Mouse (Mus musculus) hindbrain, embryonic 14.5 days (tissue): ENCODE data around the gene Gm26897. TPM values are rescaled to one million over a fixed set of nuclear protein-coding genes. Genes with fewer than 3 reads are reported as not detected.
A peak's percentile ranks its signal among the peaks of the same experiment; 100 is the strongest.

Experiments used
- ATAC-seq: fragments of 200-750 bp; cut with Nextera tagmentation; 2 replicates; pipeline ENCODE4 v1.8.0; 2017; ENCODE audit warnings: moderate number of reproducible peaks, mild to moderate bottlenecking, moderate TSS enrichment, moderate library complexity; ENCODE audit not compliant: low FRiP score
- DNase-seq: peaks from one replicate; pipeline ENCODE4 v3.0.0-alpha.2; 2015; ENCODE audit warnings: low spot score
- H3K27ac ChIP-seq: fragments of 300-500 bp; sonication (generic); 2 replicates; pipeline ENCODE4 v1.5.1; 2014; ENCODE audit warnings: mild to moderate bottlenecking, moderate library complexity
- H3K27me3 ChIP-seq: fragments of 300-500 bp; sonication (generic); 2 replicates; pipeline ENCODE4 v1.6.1; 2014; ENCODE audit warnings: mild to moderate bottlenecking, low read length, mixed read lengths; ENCODE audit not compliant: control insufficient read depth, insufficient read depth
- H3K36me3 ChIP-seq: fragments of 300-500 bp; sonication (generic); replicated peaks from 2 replicates; pipeline ENCODE4 v1.6.1; 2014; ENCODE audit not compliant: control insufficient read depth, insufficient read depth
- H3K4me1 ChIP-seq: fragments of 300-500 bp; sonication (generic); replicated peaks from 2 replicates; pipeline ENCODE4 v1.6.1; 2014; ENCODE audit warnings: antibody characterized with exemption, low read length, mixed read lengths; ENCODE audit not compliant: control insufficient read depth, insufficient read depth
- H3K4me2 ChIP-seq: fragments of 300-500 bp; sonication (generic); replicated peaks from 2 replicates; pipeline ENCODE4 v1.6.1; 2014; ENCODE audit warnings: mild to moderate bottlenecking, moderate library complexity
- H3K4me3 ChIP-seq: fragments of 300-500 bp; sonication (generic); replicated peaks from 2 replicates; pipeline ENCODE4 v1.5.1; 2014; ENCODE audit warnings: mild to moderate bottlenecking, low read length
- H3K9ac ChIP-seq: fragments of 300-500 bp; sonication (generic); 2 replicates; pipeline ENCODE4 v1.6.1; 2014
- H3K9me3 ChIP-seq: fragments of 300-500 bp; sonication (generic); 2 replicates; pipeline ENCODE4 v1.6.1; 2016; ENCODE audit warnings: low read length; ENCODE audit not compliant: control insufficient read depth
- WGBS: fragments of 180-500 bp; shearing (Covaris S2); extraction: QIAGEN DNeasy Blood & Tissue Kit; methylation state at CpG from one replicate; pipeline ENCODE4 v1.1.7; 2014; 5-methylcytosine and 5-hydroxymethylcytosine counted together
- polyA plus RNA-seq: library from polyadenylated mRNA; unstranded; fragments of >200 nt; fragmentation: Nextera tagmentation; extraction: Ambion mirVana; gene quantifications from 2 replicates; pipeline ENCODE4 v1.2.1, GENCODE M21; 2014

Gene Gm26897
- not detected in 2 replicates for polyA plus RNA-seq

GRCm38 (mm10) chr5:111733851-111734250, at the start of gene Gm26897:
Gene Gm26897, plus strand, starts transcription at chr5:111733924.
- no peak within 1 kb of the TSS for H3K4me2 ChIP-seq
- 0 out of 2 replicates have a peak, but pooled peaks cover 12% of the 10 kb centered on the region for H3K4me1 ChIP-seq
- no peak within 1 kb of the TSS for H3K9ac ChIP-seq
- DNase-seq (no peak), ATAC-seq (no peak)
- H3K4me3 ChIP-seq = no peak within 1 kb of the TSS
- 92% methylated on average over 12 of the region's 12 CpGs for WGBS
- H3K27me3 ChIP-seq = no peaks in the 10 kb centered on the region
- H3K27ac ChIP-seq = no peak within 1 kb of the TSS
- no peaks in the 10 kb centered on the region for H3K36me3 ChIP-seq
- H3K9me3 ChIP-seq = no peaks in the 10 kb centered on the region

GRCm38 (mm10) chr5:111687370-111687769, 46.4 kb upstream of the Gm26897 start:
- H3K4me2 ChIP-seq = no peak overlapping the region
- DNase-seq (no peak), ATAC-seq (no peak)
- H3K9me3 ChIP-seq = no peaks in the 10 kb centered on the region
- WGBS = 72% methylated on average over 5 of the region's 5 CpGs
- H3K27ac ChIP-seq = no peak overlapping the region
- H3K9ac ChIP-seq = no peak overlapping the region
- H3K27me3 ChIP-seq = no peaks in the 10 kb centered on the region
- H3K4me1 ChIP-seq = peaks cover 8% of the 10 kb centered on the region
- no peak overlapping the region for H3K4me3 ChIP-seq
- H3K36me3 ChIP-seq = no peaks in the 10 kb centered on the region

GRCm38 (mm10) chr5:111688584-111688983, 45.1 kb upstream of the Gm26897 start:
- Histone ChIP-seq H3K36me3 (no peaks in the 10 kb centered on the region), H3K27ac (no peak overlapping the region), H3K27me3 (no peaks in the 10 kb centered on the region), H3K9ac (no peak overlapping the region), H3K4me1 (peaks cover 21% of the 10 kb centered on the region), H3K4me3 (no peak overlapping the region), H3K4me2 (no peak overlapping the region), H3K9me3 (no peaks in the 10 kb centered on the region)
- no peak for ATAC-seq
- DNase-seq = no peak
- WGBS = 61% methylated on average over 10 of the region's 10 CpGs

DNA sequence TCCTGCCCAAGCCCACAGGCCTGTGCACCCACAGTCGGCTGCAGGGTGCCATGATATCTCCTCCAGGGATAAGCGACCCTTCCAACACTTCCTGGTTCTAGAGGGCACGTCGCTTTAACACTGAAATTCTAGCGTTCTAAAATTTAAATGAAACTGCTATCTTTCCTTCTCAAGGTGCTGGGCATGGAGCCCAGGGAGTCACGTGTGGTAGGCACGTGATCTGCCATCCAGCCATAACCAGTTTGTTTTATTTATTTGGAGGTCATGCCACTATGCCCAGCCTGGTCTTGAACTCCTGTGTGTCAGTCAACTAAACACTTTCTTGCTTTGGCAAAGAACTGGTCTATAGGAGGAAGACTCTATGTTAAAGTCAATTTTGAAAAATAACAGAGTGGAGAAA, 35.7 kb upstream of the Gm26897 start:
- 91% methylated on average over 7 of the region's 7 CpGs for WGBS
- H3K27ac ChIP-seq = no peak overlapping the region
- H3K27me3 ChIP-seq = no peaks in the 10 kb centered on the region
- H3K36me3 ChIP-seq = no peaks in the 10 kb centered on the region
- H3K9ac ChIP-seq = no peak overlapping the region
- no peaks in the 10 kb centered on the region for H3K9me3 ChIP-seq
- H3K4me1 ChIP-seq = peaks cover 43% of the 10 kb centered on the region
- no peak overlapping the region for H3K4me2 ChIP-seq
- ATAC-seq (no peak), DNase-seq (no peak)
- H3K4me3 ChIP-seq = no peak overlapping the region

DNA sequence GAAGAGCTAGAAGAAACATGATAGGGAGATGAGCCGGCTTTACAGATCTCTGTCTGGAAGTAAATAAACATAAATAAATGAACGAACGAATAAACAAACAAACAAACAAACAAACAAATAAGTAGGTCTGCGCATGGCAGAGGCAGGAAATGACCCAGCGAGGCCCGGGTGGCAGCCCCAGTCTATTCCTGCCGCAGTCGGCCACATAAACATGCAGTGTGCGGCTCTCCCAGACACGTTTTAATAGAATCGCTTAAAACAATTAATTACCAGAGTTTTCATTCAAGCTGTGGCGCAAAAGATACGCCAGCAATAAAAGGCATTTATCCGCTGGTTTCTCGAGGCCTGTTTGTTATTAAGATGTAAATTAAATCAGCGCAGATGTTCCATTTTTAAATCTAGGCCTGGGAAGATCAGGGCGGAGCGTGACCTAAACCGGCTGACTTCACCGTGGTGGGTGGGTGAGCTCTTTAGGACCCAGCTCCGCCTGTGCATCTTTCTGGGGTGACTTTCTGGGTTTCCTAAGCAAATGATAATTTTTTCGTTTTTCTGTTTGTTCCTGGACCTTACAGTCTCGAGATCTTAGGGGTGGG, 33.9 kb upstream of the Gm26897 start:
- H3K4me1 ChIP-seq = peaks cover 32% of the 10 kb centered on the region
- H3K4me3 ChIP-seq = no peak overlapping the region
- peak; percentile 56 for DNase-seq
- no peaks in the 10 kb centered on the region for H3K36me3 ChIP-seq
- H3K9ac ChIP-seq = 0 out of 2 replicates have a peak overlapping the region, but pooled peaks have one; percentile 7
- no peak for ATAC-seq
- 39% methylated on average over 23 of the region's 23 CpGs for WGBS
- H3K4me2 ChIP-seq = no peak overlapping the region
- H3K27ac ChIP-seq = peak overlapping the region; percentile 52; the same call in 1 of the 2 replicates
- H3K27me3 ChIP-seq = no peaks in the 10 kb centered on the region
- H3K9me3 ChIP-seq = no peaks in the 10 kb centered on the region

DNA sequence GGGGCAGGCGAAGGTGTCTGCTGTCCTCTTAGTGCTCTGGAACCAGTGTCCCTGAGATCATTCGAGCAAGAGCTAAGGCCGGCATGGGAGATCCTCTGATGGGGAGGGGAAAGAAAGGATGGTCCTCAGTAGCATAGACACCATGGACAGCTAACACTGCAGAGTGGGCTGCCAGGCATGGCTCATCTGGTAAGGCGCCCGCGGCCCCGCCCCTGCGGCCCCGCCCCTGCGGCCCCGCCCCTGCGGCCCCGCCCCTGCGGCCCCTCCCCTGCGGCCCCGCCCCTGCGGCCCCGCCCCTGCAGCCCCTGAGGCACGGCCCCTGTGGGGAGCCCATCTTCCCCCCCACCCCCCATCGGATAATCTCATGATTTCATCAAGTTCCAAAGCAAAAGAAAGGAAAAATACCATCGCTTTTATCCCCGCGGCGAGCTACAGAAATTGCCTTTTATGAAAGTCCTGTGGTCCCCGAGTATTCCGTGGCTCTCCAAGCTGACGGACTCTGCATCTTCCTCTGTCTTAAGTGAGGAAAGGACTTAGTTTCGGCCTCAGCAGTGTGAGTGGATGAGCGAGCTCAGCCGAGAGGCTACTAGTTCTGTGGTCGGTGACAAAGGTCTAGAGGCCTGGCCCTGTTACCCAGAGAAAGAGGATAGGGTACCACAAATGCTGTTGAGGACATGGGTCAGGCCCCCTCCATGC, 31.9 kb upstream of the Gm26897 start:
- Histone ChIP-seq H3K27me3 (no peaks in the 10 kb centered on the region), H3K36me3 (no peaks in the 10 kb centered on the region), H3K4me2 (peak overlapping the region; percentile 39), H3K9me3 (no peaks in the 10 kb centered on the region), H3K9ac (no peak overlapping the region), H3K27ac (no peak overlapping the region), H3K4me1 (peaks cover 32% of the 10 kb centered on the region), H3K4me3 (no peak overlapping the region)
- no peak for ATAC-seq
- 5% methylated on average over 30 of the region's 31 CpGs for WGBS
- no peak for DNase-seq

GRCm38 (mm10) chr5:111703586-111703985, 30.1 kb upstream of the Gm26897 start:
- WGBS = 43% methylated on average over 7 of the region's 7 CpGs
- H3K4me1 ChIP-seq = peaks cover 32% of the 10 kb centered on the region
- H3K4me3 ChIP-seq = no peak overlapping the region
- ATAC-seq (no peak), DNase-seq (no peak)
- H3K9ac ChIP-seq = no peak overlapping the region
- no peak overlapping the region for H3K4me2 ChIP-seq
- H3K36me3 ChIP-seq = no peaks in the 10 kb centered on the region
- no peak overlapping the region for H3K27ac ChIP-seq
- no peaks in the 10 kb centered on the region for H3K9me3 ChIP-seq
- no peaks in the 10 kb centered on the region for H3K27me3 ChIP-seq

DNA sequence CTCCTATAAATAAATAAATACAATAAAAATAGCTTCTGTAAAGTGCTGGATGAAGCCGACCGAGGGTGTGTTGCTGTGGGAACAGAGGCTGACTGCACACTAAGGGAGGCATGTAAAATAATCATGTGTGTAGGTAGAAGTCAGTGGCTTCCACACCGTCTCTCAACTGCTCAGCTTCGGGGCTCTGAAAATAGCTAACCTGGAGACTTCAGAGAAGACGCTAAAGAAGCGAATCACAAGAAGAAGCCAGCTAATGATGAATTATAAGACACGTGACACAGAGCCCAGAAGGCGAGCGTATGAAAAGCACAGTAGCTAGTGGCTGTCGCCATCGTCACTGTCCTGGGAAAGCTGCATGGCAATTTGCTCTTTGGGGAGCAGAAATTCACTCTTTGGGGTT, 29.4 kb upstream of the Gm26897 start:
- Histone ChIP-seq H3K27me3 (no peaks in the 10 kb centered on the region), H3K27ac (no peak overlapping the region), H3K4me3 (no peak overlapping the region), H3K36me3 (no peaks in the 10 kb centered on the region), H3K9ac (no peak overlapping the region), H3K4me2 (no peak overlapping the region), H3K4me1 (peaks cover 31% of the 10 kb centered on the region), H3K9me3 (no peaks in the 10 kb centered on the region)
- no peak for DNase-seq
- ATAC-seq = no peak
- WGBS = 53% methylated on average over 11 of the region's 11 CpGs

- DNase-seq (no peak), ATAC-seq (peak; percentile 55; the same call in 1 of the 2 replicates)
- Histone ChIP-seq H3K9ac (no peak overlapping the region), H3K36me3 (no peaks in the 10 kb centered on the region), H3K9me3 (peaks cover 13% of the 10 kb centered on the region), H3K27ac (peak overlapping the region; percentile 34; the same call in 1 of the 2 replicates), H3K4me1 (peaks cover 4% of the 10 kb centered on the region), H3K4me3 (no peak overlapping the region), H3K27me3 (no peaks in the 10 kb centered on the region), H3K4me2 (no peak overlapping the region)
- 25% methylated on average over 8 of the region's 8 CpGs for WGBS
Observed at GRCm38 (mm10) chr5:111709195-111709901, 24.4 kb upstream of the Gm26897 start.
